In the genomic region with DNA sequence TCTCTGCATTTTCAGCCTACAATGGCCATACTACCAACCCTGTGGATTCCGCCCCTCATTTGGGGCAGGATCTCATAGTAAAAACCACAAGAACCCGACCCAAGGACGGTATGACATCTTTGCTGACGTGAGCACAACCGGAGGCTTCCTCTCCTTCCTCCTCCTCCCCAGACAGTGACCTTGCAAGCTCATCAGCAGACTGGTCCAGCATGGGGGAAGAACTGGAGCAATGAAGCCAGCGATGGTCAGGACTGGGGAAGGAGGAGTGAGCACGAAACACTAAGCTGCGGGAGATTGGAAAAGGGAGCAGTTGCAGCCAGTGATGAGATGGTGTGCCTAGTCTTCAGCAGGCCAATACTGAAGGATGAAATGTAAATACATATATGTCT, we compare ENCODE assay signal across 8 mouse cellular contexts. TPM values are rescaled to one million over a fixed set of nuclear protein-coding genes. Genes with fewer than 3 reads are reported as not detected.
DNase-seq lines count a peak whose midpoint lies in the region; ATAC-seq and TF ChIP-seq lines count a peak whose summit lies in the region.

No protein-coding gene starts in this region.

- no peak for TF ChIP-seq POLR2A in small intestine, adult 2 months (IDR thresholded peaks at IDR 0.05; ENCODE audit: low read depth, low read length)

- H3K4me3 ChIP-seq in neural tube, embryonic 11.5 days (ENCODE audit: low read depth, low read length), result peak overlapping the region; percentile 91
- peak overlapping the region; percentile 71 for H3K4me3 ChIP-seq in embryonic facial prominence, embryonic 15.5 days (replicated peaks)
- peak overlapping the region; percentile 92 for H3K4me3 ChIP-seq in limb, embryonic 13.5 days
- peak overlapping the region; percentile 82 for H3K4me3 ChIP-seq in small intestine, adult 2 months (ENCODE audit: low read depth, low read length)

- no peak for TF ChIP-seq CTCF in small intestine, adult 2 months (IDR thresholded peaks at IDR 0.05; ENCODE audit: extremely low read depth, insufficient read length, insufficient replicate concordance, low read depth, low read length)

- ATAC-seq in cerebellum, adult (ENCODE audit: insufficient number of reproducible peaks, low FRiP score, low TSS enrichment), result peak; percentile 28; the same call in 1 of the 2 replicates
- ATAC-seq in neural tube, embryonic 11.5 days (ENCODE audit: insufficient read depth, low FRiP score, low TSS enrichment), result no peak
- ATAC-seq in embryonic facial prominence, embryonic 15.5 days (ENCODE audit: insufficient number of reproducible peaks, low FRiP score, low TSS enrichment, low read depth), result no peak
- ATAC-seq in limb, embryonic 13.5 days (ENCODE audit: low FRiP score, low read depth), result no peak

- H3K9me3 ChIP-seq in neural tube, embryonic 11.5 days (ENCODE audit: control insufficient read depth, low read length), result no peaks in the 10 kb centered on the region
- no peaks in the 10 kb centered on the region for H3K9me3 ChIP-seq in embryonic facial prominence, embryonic 15.5 days (replicated peaks)
- no peaks in the 10 kb centered on the region for H3K9me3 ChIP-seq in limb, embryonic 13.5 days

- WGBS in neural tube, embryonic 11.5 days, result 9% methylated on average over 8 of the region's 8 CpGs
- 9% methylated on average over 8 of the region's 8 CpGs for WGBS in embryonic facial prominence, embryonic 15.5 days
- WGBS in limb, embryonic 13.5 days, result 14% methylated on average over 8 of the region's 8 CpGs
- 15% methylated on average over 8 of the region's 8 CpGs for WGBS in small intestine, adult 2 months

- no peaks in the 10 kb centered on the region for H3K27me3 ChIP-seq in neural tube, embryonic 11.5 days (ENCODE audit: control insufficient read depth, insufficient read depth, low read length)
- no peaks in the 10 kb centered on the region for H3K27me3 ChIP-seq in embryonic facial prominence, embryonic 15.5 days
- H3K27me3 ChIP-seq in limb, embryonic 13.5 days, result no peaks in the 10 kb centered on the region
- no peaks in the 10 kb centered on the region for H3K27me3 ChIP-seq in small intestine, adult 2 months (ENCODE audit: control insufficient read depth, insufficient read depth, low read length)

- H3K4me1 ChIP-seq in neural tube, embryonic 11.5 days (ENCODE audit: control insufficient read depth, insufficient read depth, low read length), result peaks cover 12% of the 10 kb centered on the region
- H3K4me1 ChIP-seq in embryonic facial prominence, embryonic 15.5 days, result peaks cover 20% of the 10 kb centered on the region
- H3K4me1 ChIP-seq in limb, embryonic 13.5 days, result peaks cover 13% of the 10 kb centered on the region
- peaks cover 11% of the 10 kb centered on the region for H3K4me1 ChIP-seq in small intestine, adult 2 months (ENCODE audit: control insufficient read depth, insufficient read depth, insufficient read length, low read length)

- H3K36me3 ChIP-seq in neural tube, embryonic 11.5 days (ENCODE audit: control insufficient read depth, insufficient read depth, low read length), result no peaks in the 10 kb centered on the region
- H3K36me3 ChIP-seq in embryonic facial prominence, embryonic 15.5 days, result peaks cover 7% of the 10 kb centered on the region; the same call in 1 of the 2 replicates
- H3K36me3 ChIP-seq in limb, embryonic 13.5 days, result peaks cover 10% of the 10 kb centered on the region; the same call in 1 of the 2 replicates
- peaks cover 8% of the 10 kb centered on the region for H3K36me3 ChIP-seq in small intestine, adult 2 months (ENCODE audit: control insufficient read depth, insufficient read depth, low read length)

- DNase-seq in cerebellum, postnatal 4 days (ENCODE audit: low spot score in 2 of 2), result no peak
- DNase-seq in neural tube, embryonic 11.5 days (ENCODE audit: low spot score), result peak; percentile 24
- no peak for DNase-seq in neural tube, embryonic 10.5 days (ENCODE audit: extremely low spot score, low spot score)
- no peak for DNase-seq in kidney, adult 18-20 months

- H3K9ac ChIP-seq in neural tube, embryonic 11.5 days (ENCODE audit: low read length), result peak overlapping the region; percentile 76
- peak overlapping the region; percentile 57; the same call in 1 of the 2 replicates for H3K9ac ChIP-seq in embryonic facial prominence, embryonic 15.5 days
- H3K9ac ChIP-seq in limb, embryonic 13.5 days, result peak overlapping the region; percentile 79

- H3K27ac ChIP-seq in neural tube, embryonic 11.5 days (ENCODE audit: low read depth, low read length), result no peak overlapping the region; the same call in 1 of the 2 replicates
- peak overlapping the region; percentile 86; the same call in 1 of the 2 replicates for H3K27ac ChIP-seq in embryonic facial prominence, embryonic 15.5 days (replicated peaks)
- no peak overlapping the region for H3K27ac ChIP-seq in limb, embryonic 13.5 days
- no peak overlapping the region for H3K27ac ChIP-seq in small intestine, adult 2 months (ENCODE audit: insufficient read depth, low read depth, low read length)

- peak overlapping the region; percentile 78 for H3K4me2 ChIP-seq in neural tube, embryonic 11.5 days (ENCODE audit: low read depth)
- H3K4me2 ChIP-seq in embryonic facial prominence, embryonic 15.5 days (replicated peaks), result peak overlapping the region; percentile 78
- peak overlapping the region; percentile 87 for H3K4me2 ChIP-seq in limb, embryonic 13.5 days (replicated peaks)

RNA-seq across cellular contexts. Expression of a gene that starts 1.6 kb away (rescaled TPM):
- 21.4 and 24.8 TPM in 2 replicates for polyA plus RNA-seq in neural tube, embryonic 11.5 days (2014; fragmentation: Nextera tagmentation; extraction: Ambion mirVana)
- 13.5 and 14.8 TPM in 2 replicates for polyA plus RNA-seq in embryonic facial prominence, embryonic 15.5 days (2015; fragmentation: Nextera tagmentation; extraction: Ambion mirVana)
- 10.8 and 11.8 TPM in 2 replicates for polyA plus RNA-seq in limb, embryonic 13.5 days (2015; fragmentation: Nextera tagmentation; extraction: Ambion mirVana)
- polyA plus RNA-seq in small intestine, adult 2 months (2012; rRNA removed), result 6.8 and 12.2 TPM in 2 replicates

RNA-seq across cellular contexts. Expression of a gene that starts 20.6 kb away (rescaled TPM):
- 1.1 and 1.3 TPM in 2 replicates for polyA plus RNA-seq in neural tube, embryonic 11.5 days (2014; fragmentation: Nextera tagmentation; extraction: Ambion mirVana)
- 1.8 and 1.9 TPM in 2 replicates for polyA plus RNA-seq in embryonic facial prominence, embryonic 15.5 days (2015; fragmentation: Nextera tagmentation; extraction: Ambion mirVana)
- polyA plus RNA-seq in limb, embryonic 13.5 days (2015; fragmentation: Nextera tagmentation; extraction: Ambion mirVana), result 1.7 TPM in 2 replicates
- polyA plus RNA-seq in small intestine, adult 2 months (2012; rRNA removed), result 39.6 and 126 TPM in 2 replicates

RNA-seq across cellular contexts. Expression of a gene that starts 20.7 kb away (rescaled TPM):
- polyA plus RNA-seq in neural tube, embryonic 11.5 days (2014; fragmentation: Nextera tagmentation; extraction: Ambion mirVana), result 37.5 and 38.3 TPM in 2 replicates
- 24.2 and 28.3 TPM in 2 replicates for polyA plus RNA-seq in embryonic facial prominence, embryonic 15.5 days (2015; fragmentation: Nextera tagmentation; extraction: Ambion mirVana)
- 30.2 and 34.6 TPM in 2 replicates for polyA plus RNA-seq in limb, embryonic 13.5 days (2015; fragmentation: Nextera tagmentation; extraction: Ambion mirVana)
- polyA plus RNA-seq in small intestine, adult 2 months (2012; rRNA removed), result 12.5 and 24.7 TPM in 2 replicates

RNA-seq across cellular contexts. Expression of a gene that starts 54.8 kb away (rescaled TPM):
- 5.8 and 6.8 TPM in 2 replicates for polyA plus RNA-seq in neural tube, embryonic 11.5 days (2014; fragmentation: Nextera tagmentation; extraction: Ambion mirVana)
- 18.7 and 19.9 TPM in 2 replicates for polyA plus RNA-seq in embryonic facial prominence, embryonic 15.5 days (2015; fragmentation: Nextera tagmentation; extraction: Ambion mirVana)
- 23.6 and 26.7 TPM in 2 replicates for polyA plus RNA-seq in limb, embryonic 13.5 days (2015; fragmentation: Nextera tagmentation; extraction: Ambion mirVana)
- polyA plus RNA-seq in small intestine, adult 2 months (2012; rRNA removed), result 2.1 and 3.3 TPM in 2 replicates

Comparison
In these comparisons a context has a peak if more than half of its experiments do, and no peak if none do; other contexts are left out.
1. RNA of a gene that starts 20.6 kb away (polyA plus RNA-seq): 39.6 to 126 TPM in small intestine, adult 2 months; 1.8 to 1.9 TPM in embryonic facial prominence, embryonic 15.5 days, 1.7 TPM in limb, embryonic 13.5 days and 1.1 to 1.3 TPM in neural tube, embryonic 11.5 days; every median in the first group is over 10 times any median in the second.
2. Peak in every context shown above with its lines, with median percentiles within 50 percentile points of each other: H3K4me2 ChIP-seq, H3K4me3 ChIP-seq and H3K9ac ChIP-seq.